Mouse (Mus musculus) heart, adult 2 months (tissue): ENCODE data around the gene Dstn. TPM values are rescaled to one million over a fixed set of nuclear protein-coding genes. Genes with fewer than 3 reads are reported as not detected.

Experiments
- DNase-seq, 2 experiments: peaks; one replicate each; pipeline ENCODE4 v3.0.0; 2021
- H3K27ac ChIP-seq: fragments of 200-600 bp; 2 replicates; pipeline ENCODE4 v1.8.1; 2022
- H3K27me3 ChIP-seq: fragments of 200-500 bp; 2 replicates; pipeline ENCODE4 v1.6.1; 2012; ENCODE audit warnings: mild to moderate bottlenecking, low read length, inconsistent platforms, mixed read lengths; ENCODE audit not compliant: control insufficient read depth, insufficient read depth
- H3K36me3 ChIP-seq: fragments of 200-500 bp; 2 replicates; pipeline ENCODE4 v1.6.1; 2012; ENCODE audit warnings: low read length, inconsistent platforms; ENCODE audit not compliant: control insufficient read depth, insufficient read depth
- H3K4me1 ChIP-seq: fragments of 200-500 bp; 2 replicates; pipeline ENCODE4 v1.6.1; 2011; ENCODE audit warnings: low read length; ENCODE audit not compliant: control insufficient read depth, insufficient read depth
- H3K4me3 ChIP-seq: fragments of 200-600 bp; 2 replicates; pipeline ENCODE4 v1.8.1; 2022
- H3K79me2 ChIP-seq: fragments of 200-500 bp; replicated peaks from 2 replicates; pipeline ENCODE4 v1.6.1; 2012; ENCODE audit warnings: mild to moderate bottlenecking, inconsistent platforms, low read length, moderate library complexity, mixed read lengths; ENCODE audit not compliant: control insufficient read depth, insufficient read depth
- H3K9ac ChIP-seq: fragments of 200-500 bp; 2 replicates; pipeline ENCODE4 v1.6.1; 2012; ENCODE audit warnings: low read depth, mild to moderate bottlenecking, control low read depth, inconsistent platforms, low read length, mixed read lengths
- CTCF ChIP-seq: fragments of 200-600 bp; IDR thresholded peaks from 2 replicates; pipeline ENCODE4 v1.8.1; 2022; ENCODE audit warnings: antibody characterized with exemption, mild to moderate bottlenecking, moderate library complexity
- EP300 ChIP-seq: fragments of 200-500 bp; IDR thresholded peaks from 2 replicates; pipeline ENCODE4 v1.6.1; 2011; ENCODE audit warnings: low read depth, low read length, control low read depth; ENCODE audit not compliant: insufficient read depth
- POLR2A ChIP-seq: fragments of 200-500 bp; IDR thresholded peaks from 2 replicates; pipeline ENCODE4 v1.6.1; 2011; ENCODE audit warnings: mild to moderate bottlenecking, low read depth, low read length, control low read depth; ENCODE audit not compliant: insufficient read depth
- WGBS: fragments of 180-500 bp; shearing (Covaris S2); methylation state at CpG from one replicate; pipeline ENCODE4 v1.1.7; 2018; 5-methylcytosine and 5-hydroxymethylcytosine counted together
- intact Hi-C: fragments of 180-260 bp; cut with DNase I; formaldehyde crosslinking; loops from one replicate; pipeline ENCODE4 v1.15.1; 2025
- polyA plus RNA-seq: library from polyadenylated mRNA; depleted of rRNA; stranded (reverse); fragments of >200 nt; gene quantifications from 2 replicates; pipeline ENCODE4 v1.2.3, GENCODE M21; 2012
- total RNA-seq, 2 experiments: library from RNA; stranded (reverse); gene quantifications; 2 replicates each; pipeline ENCODE4 v1.2.3; 2021

The Dstn gene
- total and polyA plus RNA-seq, 3 experiments: 54.8 to 166 (median 163) TPM

DNA sequence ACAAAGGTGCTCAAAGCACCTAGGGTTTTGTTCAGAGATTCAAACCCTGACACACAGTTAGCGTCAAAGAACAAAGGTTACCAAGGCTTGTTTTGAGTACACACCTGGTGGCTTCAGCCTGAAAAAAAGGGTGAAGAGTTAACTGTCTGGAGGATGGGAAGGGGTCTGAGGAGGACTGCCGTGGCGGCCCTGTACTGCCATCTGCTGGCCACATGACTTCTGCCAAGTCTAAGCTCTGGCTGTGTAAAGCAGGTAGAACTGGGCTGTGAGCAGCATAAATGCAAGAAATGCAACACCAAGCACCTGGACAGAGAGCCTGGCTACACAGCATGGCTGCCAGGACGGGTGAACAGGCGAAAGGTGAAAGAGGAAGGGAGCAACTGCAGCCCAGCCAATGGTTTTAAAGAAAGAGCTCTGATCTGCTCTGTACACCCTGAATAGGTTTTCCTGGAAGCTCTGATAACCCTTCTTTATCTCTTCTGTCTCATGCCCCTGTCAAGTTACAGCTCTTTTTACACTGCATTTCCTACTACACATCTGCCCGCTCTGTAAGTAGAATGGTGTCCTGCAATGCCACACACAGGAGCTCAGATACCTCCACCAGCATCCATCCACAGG is 65.8 kb downstream of the Dstn start:
- Histone ChIP-seq H3K9ac (no peak overlapping the region), H3K27ac (no peak overlapping the region), H3K4me1 (peaks cover 12% of the 10 kb centered on the region), H3K79me2 (0 out of 2 replicates have a peak, but pooled peaks cover 2% of the 10 kb centered on the region), H3K4me3 (no peak overlapping the region), H3K36me3 (peaks cover 7% of the 10 kb centered on the region), H3K27me3 (no peaks in the 10 kb centered on the region)
- TF ChIP-seq CTCF: peak; percentile 89
- TF ChIP-seq POLR2A: no peak
- TF ChIP-seq EP300: peak; percentile 56; the same call in 1 of the 2 replicates
- WGBS: 37% methylated on average over 6 of the region's 6 CpGs
- DNase-seq: peak; percentile 56 to 78
- intact Hi-C loops: loop anchor here (2.0 to 10.0 kb wide), 3 partner anchors 114 to 304 kb away; no protein-coding TSS in a partner anchor

DNA sequence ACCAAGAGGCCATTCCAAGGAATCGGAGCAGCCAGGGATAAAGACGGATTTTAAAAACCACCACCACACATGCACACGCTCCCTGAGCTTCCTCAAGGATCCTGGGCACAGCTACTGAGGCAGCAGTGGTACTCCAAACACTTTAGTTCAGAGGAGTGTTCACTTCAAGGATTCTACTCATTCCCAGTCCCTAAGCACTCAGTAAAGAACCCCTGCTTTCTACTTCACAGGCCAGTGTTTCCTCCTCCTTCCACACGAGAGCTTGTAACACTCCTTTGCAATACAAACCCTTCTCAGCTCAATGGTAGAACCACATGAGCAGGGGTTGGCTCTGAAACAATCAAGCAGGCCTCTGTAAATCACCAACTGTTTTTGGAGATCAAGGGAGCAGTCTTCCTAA is 67.0 kb downstream of the Dstn start:
- peak in 1 of 2 experiments; percentile 13 for DNase-seq
- WGBS: 76% methylated on average over 4 of the region's 4 CpGs
- Histone ChIP-seq H3K79me2 (0 out of 2 replicates have a peak, but pooled peaks cover 3% of the 10 kb centered on the region), H3K4me3 (no peak overlapping the region), H3K4me1 (peaks cover 14% of the 10 kb centered on the region), H3K9ac (no peak overlapping the region), H3K27ac (no peak overlapping the region), H3K27me3 (no peaks in the 10 kb centered on the region), H3K36me3 (peaks cover 8% of the 10 kb centered on the region)
- intact Hi-C loops: loop anchor here (5.0 to 10.0 kb wide), 2 partner anchors 235 to 303 kb away; no protein-coding TSS in a partner anchor
- TF ChIP-seq POLR2A (no peak), EP300 (no peak), CTCF (no peak)

DNA sequence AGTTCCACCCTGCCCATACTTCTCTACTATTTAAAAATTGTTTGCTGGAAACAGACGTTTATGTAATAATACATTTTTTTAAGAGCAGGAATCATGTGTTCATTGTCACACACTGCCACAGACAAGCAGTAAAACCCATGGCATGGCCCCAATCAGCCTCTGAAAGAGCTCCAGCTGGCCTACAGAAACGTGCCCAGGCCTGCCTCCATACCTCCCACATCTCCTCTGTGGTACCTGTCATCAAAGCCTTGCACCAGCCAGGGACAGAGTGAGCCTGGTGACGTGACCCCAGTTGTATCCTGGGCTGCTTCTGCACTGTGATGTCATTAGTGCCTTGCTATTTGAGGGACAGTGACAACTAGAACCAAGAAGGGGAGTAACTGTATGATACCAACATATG is 67.8 kb downstream of the Dstn start:
- Histone ChIP-seq H3K9ac (no peak overlapping the region), H3K36me3 (peaks cover 13% of the 10 kb centered on the region), H3K27me3 (no peaks in the 10 kb centered on the region), H3K79me2 (0 out of 2 replicates have a peak, but pooled peaks cover 4% of the 10 kb centered on the region), H3K27ac (no peak overlapping the region), H3K4me3 (no peak overlapping the region), H3K4me1 (peaks cover 19% of the 10 kb centered on the region)
- TF ChIP-seq EP300: no peak
- no peak for TF ChIP-seq POLR2A
- no peak for TF ChIP-seq CTCF
- WGBS: 35% methylated on average over 3 of the region's 3 CpGs
- peak in 1 of 2 experiments; percentile 15 for DNase-seq
- intact Hi-C loops: loop anchor here (5.0 to 10.0 kb wide), 2 partner anchors 234 to 302 kb away; no protein-coding TSS in a partner anchor

DNA sequence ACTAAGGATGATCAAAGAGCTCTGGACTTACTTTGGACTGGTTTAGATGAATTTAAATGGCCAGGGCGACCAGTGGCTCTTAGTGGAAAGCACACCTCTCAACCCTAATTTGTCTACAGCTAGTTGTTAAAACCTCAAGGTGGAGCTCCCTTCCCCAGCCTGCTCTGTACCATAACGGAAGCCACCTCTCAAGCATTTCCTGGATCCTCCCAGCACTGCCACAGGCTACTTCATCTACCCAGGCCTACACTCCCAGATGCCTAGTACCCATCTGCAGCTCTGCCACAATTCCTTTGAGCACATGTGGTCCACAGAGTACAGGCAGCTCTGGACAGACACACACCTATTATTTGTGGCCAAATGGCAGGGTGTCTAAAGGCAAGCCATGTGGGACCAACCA is 68.4 kb downstream of the Dstn start:
- Histone ChIP-seq H3K79me2 (0 out of 2 replicates have a peak, but pooled peaks cover 4% of the 10 kb centered on the region), H3K9ac (no peak overlapping the region), H3K27ac (no peak overlapping the region), H3K4me1 (peaks cover 17% of the 10 kb centered on the region), H3K4me3 (no peak overlapping the region), H3K36me3 (peaks cover 16% of the 10 kb centered on the region), H3K27me3 (no peaks in the 10 kb centered on the region)
- intact Hi-C loops: loop anchor here (5.0 to 10.0 kb wide), 2 partner anchors 234 to 301 kb away; no protein-coding TSS in a partner anchor
- peak in 1 of 2 experiments; percentile 20 for DNase-seq
- 46% methylated on average over 2 of the region's 2 CpGs for WGBS
- TF ChIP-seq EP300 (no peak), CTCF (peak; percentile 38)

DNA sequence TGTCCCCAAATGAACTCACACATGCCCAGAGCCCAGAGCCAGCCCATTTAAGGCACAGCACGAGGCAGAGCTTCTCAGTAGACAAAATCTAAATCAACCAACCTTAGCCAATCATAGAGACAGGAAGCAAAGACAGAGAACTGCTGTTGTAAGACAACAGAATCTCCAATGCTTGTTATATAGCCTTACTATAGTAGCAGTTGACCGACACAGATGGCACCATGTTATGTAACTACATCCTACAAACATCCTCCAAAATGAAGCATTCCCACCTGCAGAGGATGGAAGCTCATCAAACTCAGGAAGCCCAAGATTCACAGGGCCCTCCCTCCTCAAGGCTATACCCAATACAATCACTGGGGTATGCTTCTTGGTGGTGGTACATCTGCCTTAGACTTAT is 72.4 kb downstream of the Dstn start:
- 41% methylated on average over 2 of the region's 2 CpGs for WGBS

DNA sequence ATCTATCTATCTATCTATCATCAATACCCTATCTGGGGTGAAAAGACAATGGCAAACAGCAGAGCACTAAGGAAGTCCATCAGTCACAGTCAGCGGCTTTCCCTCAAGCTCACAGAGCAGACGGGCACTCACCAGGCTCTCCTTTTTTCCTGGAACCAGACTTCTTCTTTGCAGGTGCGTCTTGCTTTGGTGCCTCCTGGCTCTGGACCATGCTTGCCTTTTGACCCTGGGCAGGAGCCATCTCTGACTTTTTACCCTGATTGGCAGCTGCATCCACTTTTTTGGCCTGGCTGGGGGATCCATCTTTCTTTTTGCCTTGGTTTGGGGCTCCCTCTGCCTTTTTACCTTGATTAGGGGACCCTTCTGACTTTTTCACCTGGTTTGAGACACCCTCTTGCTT is 72.9 kb downstream of the Dstn start:
- WGBS: 86% methylated on average over 3 of the region's 3 CpGs
- H3K27me3 ChIP-seq: no peaks in the 10 kb centered on the region
- no peak overlapping the region for H3K9ac ChIP-seq
- peaks cover 29% of the 10 kb centered on the region for H3K4me1 ChIP-seq
- DNase-seq: no peak
- no peak overlapping the region for H3K27ac ChIP-seq
- H3K79me2 ChIP-seq: peaks cover 16% of the 10 kb centered on the region
- no peak overlapping the region for H3K4me3 ChIP-seq
- TF ChIP-seq POLR2A (no peak), CTCF (no peak), EP300 (no peak)
- intact Hi-C loops: loop anchor here (10.0 kb wide), 1 partner anchor 297 kb away; no protein-coding TSS in a partner anchor
- peaks cover 34% of the 10 kb centered on the region for H3K36me3 ChIP-seq

More for the DNA sequence above, 72.4 kb downstream of the Dstn start:
- Histone ChIP-seq H3K4me3 (no peak overlapping the region), H3K79me2 (peaks cover 14% of the 10 kb centered on the region), H3K27ac (no peak overlapping the region), H3K27me3 (no peaks in the 10 kb centered on the region), H3K9ac (no peak overlapping the region), H3K4me1 (peaks cover 28% of the 10 kb centered on the region), H3K36me3 (peaks cover 28% of the 10 kb centered on the region)
- TF ChIP-seq CTCF (no peak), POLR2A (no peak), EP300 (no peak)
- DNase-seq: no peak
- intact Hi-C loops: loop anchor here (10.0 kb wide), 1 partner anchor 297 kb away; no protein-coding TSS in a partner anchor
